Mouse (Mus musculus) intestine, embryonic 16.5 days (tissue): ENCODE measurements around the gene Selenoi. TPM values are rescaled to one million over a fixed set of nuclear protein-coding genes. Genes with fewer than 3 reads are reported as not detected.
"Not testable (repeated sequence)": the region's sequence is repeated elsewhere in the genome, so short reads cannot be mapped to it uniquely, and the experiment has no call there.

Experiments used
- ATAC-seq: fragments of 200-750 bp; cut with Nextera tagmentation; 2 replicates; pipeline ENCODE4 v1.8.0; 2017; ENCODE audit warnings: moderate TSS enrichment, moderate library complexity
- H3K27ac ChIP-seq: fragments of 300-500 bp; sonication (generic); 2 replicates; pipeline ENCODE4 v1.5.1; 2014; ENCODE audit warnings: mild to moderate bottlenecking, low read length
- H3K27me3 ChIP-seq: fragments of 300-500 bp; sonication (generic); replicated peaks from 2 replicates; pipeline ENCODE4 v1.6.1; 2014; ENCODE audit warnings: low read length, control low read depth, mixed read lengths; ENCODE audit not compliant: control insufficient read depth, insufficient read depth
- H3K36me3 ChIP-seq: fragments of 300-500 bp; sonication (generic); 2 replicates; pipeline ENCODE4 v1.6.1; 2014; ENCODE audit warnings: low read length, control low read depth; ENCODE audit not compliant: control insufficient read depth, insufficient read depth
- H3K4me1 ChIP-seq: fragments of 300-500 bp; sonication (generic); 2 replicates; pipeline ENCODE4 v1.6.1; 2014; ENCODE audit warnings: low read length, control low read depth, mixed read lengths; ENCODE audit not compliant: control insufficient read depth, insufficient read depth
- H3K4me2 ChIP-seq: fragments of 300-500 bp; sonication (generic); 2 replicates; pipeline ENCODE4 v1.6.1; 2014; ENCODE audit warnings: low read depth, low read length, control low read depth
- H3K4me3 ChIP-seq: fragments of 300-500 bp; sonication (generic); 2 replicates; pipeline ENCODE4 v1.5.1; 2014; ENCODE audit warnings: mild to moderate bottlenecking, low read length
- H3K9ac ChIP-seq: fragments of 300-500 bp; sonication (generic); 2 replicates; pipeline ENCODE4 v1.6.1; 2014; ENCODE audit warnings: low read depth, low read length
- H3K9me3 ChIP-seq: fragments of 300-500 bp; sonication (generic); 2 replicates; pipeline ENCODE4 v1.6.1; 2016; ENCODE audit warnings: low read length, control low read depth; ENCODE audit not compliant: control insufficient read depth
- WGBS: fragments of 180-500 bp; shearing (Covaris S2); extraction: QIAGEN DNeasy Blood & Tissue Kit; methylation state at CpG from one replicate; pipeline ENCODE4 v1.1.7; 2014; 5-methylcytosine and 5-hydroxymethylcytosine counted together
- polyA plus RNA-seq: library from polyadenylated mRNA; unstranded; fragments of >200 nt; fragmentation: Nextera tagmentation; extraction: Ambion mirVana; gene quantifications from 2 replicates; pipeline ENCODE4 v1.2.1, GENCODE M21; 2015

Selenoi gene
- polyA plus RNA-seq, 1 experiment from 2014 or later = 52.2 TPM

DNA sequence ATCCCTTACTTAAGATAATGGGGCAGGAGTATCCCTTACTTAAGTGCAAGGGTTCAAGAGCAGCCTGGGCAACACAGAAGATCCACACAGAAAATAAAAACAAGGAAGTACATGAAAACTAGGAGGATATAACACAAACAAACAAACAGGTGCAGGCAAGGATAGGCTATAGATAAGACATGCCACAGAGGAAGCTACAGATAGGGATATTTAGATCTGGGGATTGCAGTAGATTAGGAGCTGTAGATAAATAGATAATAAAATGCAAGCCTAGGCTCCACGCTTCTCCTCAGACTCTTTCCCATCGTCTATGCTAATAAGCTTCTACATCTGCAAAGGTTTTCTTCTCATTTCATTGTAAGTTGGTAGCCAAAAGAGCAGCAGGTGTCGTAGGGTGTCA lies 27.3 kb upstream of the Selenoi start:
- ATAC-seq = no peak
- Histone ChIP-seq H3K9me3 (no peaks in the 10 kb centered on the region), H3K27me3 (no peaks in the 10 kb centered on the region), H3K4me3 (no peak overlapping the region), H3K4me2 (no peak overlapping the region), H3K27ac (no peak overlapping the region), H3K4me1 (no peaks in the 10 kb centered on the region), H3K36me3 (no peaks in the 10 kb centered on the region), H3K9ac (no peak overlapping the region)
- 60% methylated on average over 3 of the region's 3 CpGs for WGBS

- 37% methylated on average over 5 of the region's 5 CpGs for WGBS
- Histone ChIP-seq H3K9ac (no peak within 1 kb of the TSS), H3K36me3 (no peaks in the 10 kb centered on the region), H3K9me3 (no peaks in the 10 kb centered on the region), H3K4me1 (no peaks in the 10 kb centered on the region), H3K27ac (no peak within 1 kb of the TSS), H3K4me3 (no peak within 1 kb of the TSS), H3K4me2 (no peak within 1 kb of the TSS), H3K27me3 (no peaks in the 10 kb centered on the region)
- ATAC-seq = no peak
Measured at GRCm38 (mm10) chr5:30205493-30205892, 26.9 kb upstream of the Selenoi start, which contains the start of gene Adgrf3. Adgrf3 (minus strand) TSS chr5:30205722.

- no peak overlapping the region for H3K4me2 ChIP-seq
- no peaks in the 10 kb centered on the region for H3K9me3 ChIP-seq
- no peaks in the 10 kb centered on the region for H3K36me3 ChIP-seq
- no peak overlapping the region for H3K4me3 ChIP-seq
- 70% methylated on average over 6 of the region's 6 CpGs for WGBS
- no peak overlapping the region for H3K9ac ChIP-seq
- no peak for ATAC-seq
- no peak overlapping the region for H3K27ac ChIP-seq
- H3K27me3 ChIP-seq = no peaks in the 10 kb centered on the region
- H3K4me1 ChIP-seq = no peaks in the 10 kb centered on the region
Measured at GRCm38 (mm10) chr5:30207276-30207675, 25.1 kb upstream of the Selenoi start.

DNA sequence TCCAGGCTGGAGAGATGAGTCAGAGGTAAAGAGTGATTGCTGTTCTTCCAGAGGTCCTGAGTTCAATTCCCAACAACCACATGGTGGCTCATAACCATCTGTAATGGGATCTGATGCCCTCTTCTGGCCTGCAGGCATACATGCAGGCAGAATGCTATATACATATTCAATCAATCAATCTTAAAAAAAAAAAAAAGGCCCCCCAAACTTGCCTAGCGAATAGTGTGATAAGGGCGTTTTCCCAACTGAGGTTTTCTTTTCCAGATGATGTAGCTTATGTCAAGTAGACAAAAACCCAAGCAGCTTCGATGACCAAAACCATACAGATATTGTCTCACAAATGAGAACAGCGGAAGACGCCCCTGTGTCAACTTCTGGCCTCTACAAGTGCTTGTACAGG lies 21.6 kb upstream of the Selenoi start:
- H3K4me3 ChIP-seq, H3K9ac ChIP-seq, H3K36me3 ChIP-seq, H3K4me2 ChIP-seq, ATAC-seq, H3K9me3 ChIP-seq, H3K4me1 ChIP-seq, H3K27me3 ChIP-seq, H3K27ac ChIP-seq: not testable (repeated sequence)
- 89% methylated on average over 5 of the region's 5 CpGs for WGBS

DNA sequence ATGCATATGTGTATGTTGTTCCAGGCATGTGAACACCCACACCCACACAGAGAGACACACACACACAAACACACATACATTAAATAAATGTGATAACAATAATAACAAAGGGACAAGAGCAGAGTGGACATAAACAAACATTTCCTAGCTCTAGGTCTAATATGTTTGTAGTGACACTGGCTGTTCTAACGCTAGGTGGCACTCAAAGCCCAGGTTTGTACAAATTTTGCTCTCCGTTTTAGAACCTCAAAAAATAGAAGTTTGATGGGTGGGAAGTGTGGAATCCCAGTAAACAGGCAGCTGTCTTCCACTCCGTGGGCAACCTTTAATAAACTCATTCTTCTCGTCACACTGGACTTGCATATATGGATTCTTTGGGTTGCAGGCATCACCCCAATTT lies 17.5 kb upstream of the Selenoi start:
- WGBS = 7% methylated on average over 4 of the region's 4 CpGs

GRCm38 (mm10) chr5:30215970-30216369 lies 16.4 kb upstream of the Selenoi start:
- Histone ChIP-seq H3K27ac (no peak overlapping the region), H3K9ac (no peak overlapping the region), H3K36me3 (no peaks in the 10 kb centered on the region), H3K4me1 (no peaks in the 10 kb centered on the region), H3K27me3 (no peaks in the 10 kb centered on the region), H3K9me3 (no peaks in the 10 kb centered on the region), H3K4me3 (no peak overlapping the region), H3K4me2 (no peak overlapping the region)
- 0 out of 2 replicates have a peak, but pooled peaks have one; percentile 28 for ATAC-seq
- WGBS = 63% methylated on average over 5 of the region's 5 CpGs

More for the DNA sequence above, 17.5 kb upstream of the Selenoi start:
- Histone ChIP-seq H3K36me3 (no peaks in the 10 kb centered on the region), H3K4me2 (no peak overlapping the region), H3K4me3 (no peak overlapping the region), H3K4me1 (no peaks in the 10 kb centered on the region), H3K27ac (no peak overlapping the region), H3K27me3 (no peaks in the 10 kb centered on the region), H3K9me3 (no peaks in the 10 kb centered on the region), H3K9ac (no peak overlapping the region)
- no peak for ATAC-seq

DNA sequence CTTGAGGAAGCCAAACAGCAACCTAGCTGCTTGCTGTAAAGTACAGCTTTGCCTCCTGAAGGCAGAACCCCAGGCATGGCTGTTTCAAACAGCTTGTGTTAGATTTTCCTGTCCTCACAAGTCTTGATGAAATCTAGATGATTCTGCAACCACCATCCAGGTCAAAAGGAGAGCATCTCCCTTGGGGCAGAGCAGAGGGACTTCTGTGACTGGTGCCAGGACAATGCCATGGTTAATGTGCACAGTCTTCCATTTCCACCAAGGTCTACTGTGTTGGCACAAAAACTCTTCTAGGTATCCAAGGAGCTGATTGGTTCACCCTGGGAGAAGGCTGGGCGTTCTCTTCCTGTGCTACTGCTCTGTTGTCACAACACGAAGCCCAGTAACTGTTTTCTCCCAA lies 12.7 kb upstream of the Selenoi start:
- Histone ChIP-seq H3K27me3 (no peaks in the 10 kb centered on the region), H3K27ac (no peak overlapping the region), H3K4me3 (no peak overlapping the region), H3K4me2 (no peak overlapping the region), H3K9ac (no peak overlapping the region), H3K36me3 (0 out of 2 replicates have a peak, but pooled peaks cover 5% of the 10 kb centered on the region), H3K4me1 (no peaks in the 10 kb centered on the region), H3K9me3 (no peaks in the 10 kb centered on the region)
- no peak for ATAC-seq
- WGBS = 92% methylated on average over 2 of the region's 2 CpGs

DNA sequence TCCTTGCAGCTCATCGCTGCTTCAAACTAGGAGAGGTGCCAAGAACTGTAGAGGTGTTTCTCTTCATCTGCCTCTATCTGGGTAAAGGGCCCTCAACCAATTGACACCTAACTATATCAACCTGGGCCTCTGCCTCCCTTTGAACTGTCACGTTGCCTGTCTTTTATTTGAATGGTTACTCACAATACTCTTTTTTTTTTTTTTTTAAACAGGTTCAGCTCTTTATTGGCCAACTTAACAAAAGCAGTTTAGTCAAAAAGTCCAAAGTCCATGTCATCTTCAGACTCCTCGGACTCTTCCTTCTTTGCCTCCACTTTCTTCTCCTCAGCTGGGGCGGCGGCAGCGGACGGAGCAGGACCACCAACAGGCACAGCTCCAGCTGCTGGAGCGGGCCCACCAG lies 11.7 kb upstream of the Selenoi start:
- WGBS = 68% methylated on average over 8 of the region's 8 CpGs
- H3K9ac ChIP-seq = no peak overlapping the region
- no peak overlapping the region for H3K4me3 ChIP-seq
- H3K4me1 ChIP-seq = no peaks in the 10 kb centered on the region
- H3K27me3 ChIP-seq = no peaks in the 10 kb centered on the region
- 0 out of 2 replicates have a peak, but pooled peaks cover 5% of the 10 kb centered on the region for H3K36me3 ChIP-seq
- H3K4me2 ChIP-seq = no peak overlapping the region
- H3K27ac ChIP-seq = no peak overlapping the region
- ATAC-seq = no peak
- H3K9me3 ChIP-seq = no peaks in the 10 kb centered on the region

- no peaks in the 10 kb centered on the region for H3K9me3 ChIP-seq
- H3K4me2 ChIP-seq = no peak overlapping the region
- no peak overlapping the region for H3K4me3 ChIP-seq
- H3K4me1 ChIP-seq = no peaks in the 10 kb centered on the region
- H3K27ac ChIP-seq = no peak overlapping the region
- H3K9ac ChIP-seq = no peak overlapping the region
- H3K36me3 ChIP-seq = 0 out of 2 replicates have a peak, but pooled peaks cover 5% of the 10 kb centered on the region
- no peak for ATAC-seq
- WGBS = 97% methylated on average over 8 of the region's 8 CpGs
- no peaks in the 10 kb centered on the region for H3K27me3 ChIP-seq
Measured at GRCm38 (mm10) chr5:30222681-30223080, 9.7 kb upstream of the Selenoi start.

- H3K9me3 ChIP-seq = peaks cover 5% of the 10 kb centered on the region; the same call in 1 of the 2 replicates
- ATAC-seq = no peak
- no peak overlapping the region for H3K4me2 ChIP-seq
- H3K27ac ChIP-seq = no peak overlapping the region
- H3K36me3 ChIP-seq = 0 out of 2 replicates have a peak, but pooled peaks cover 3% of the 10 kb centered on the region
- H3K9ac ChIP-seq = no peak overlapping the region
- peaks cover 16% of the 10 kb centered on the region for H3K4me1 ChIP-seq
- WGBS = 89% methylated on average over 4 of the region's 4 CpGs
- H3K4me3 ChIP-seq = no peak overlapping the region
- H3K27me3 ChIP-seq = no peaks in the 10 kb centered on the region
Measured at GRCm38 (mm10) chr5:30230901-30231300, 1.5 kb upstream of the Selenoi start.
